Mouse (Mus musculus): ENCODE results near the gene Smim1. TPM values are rescaled to one million over a fixed set of nuclear protein-coding genes. Genes with fewer than 3 reads are reported as not detected.
A peak's percentile ranks its signal among the peaks of the same experiment; 100 is the strongest.

The Smim1 gene
- total and polyA plus RNA-seq, 3 experiments, result 118 to 219 (median 188) TPM

GRCm38 (mm10) chr4:154028066-154028465, 2.0 kb upstream of the Smim1 start:
- TF ChIP-seq JUND (IDR thresholded peaks at IDR 0.05; ENCODE audit: low read depth, low read length), result no peak
- no peak for TF ChIP-seq POLR2AphosphoS2 (IDR thresholded peaks at IDR 0.05; ENCODE audit: low read length)
- no peak for TF ChIP-seq POLR2A (IDR thresholded peaks at IDR 0.05; ENCODE audit: control insufficient read depth in 1 of 2, insufficient read depth in 1 of 2, low read depth in 1 of 2, low read length in 2 of 2, poor library complexity in 1 of 2)
- no peak for TF ChIP-seq ZNF384 (IDR thresholded peaks at IDR 0.05; ENCODE audit: low read depth, low read length)
- TF ChIP-seq TAL1 (IDR thresholded peaks at IDR 0.05; ENCODE audit: low read length), result no peak
- no peak for TF ChIP-seq EP300 (IDR thresholded peaks at IDR 0.05; ENCODE audit: low read depth in 1 of 2, low read length in 2 of 2)
- no peak for TF ChIP-seq BHLHE40 (IDR thresholded peaks at IDR 0.05; ENCODE audit: borderline replicate concordance, low read depth, low read length)
- no peak for TF ChIP-seq MEF2A (IDR thresholded peaks at IDR 0.05; ENCODE audit: extremely low read depth, insufficient replicate concordance, low read depth, low read length, poor library complexity, severe bottlenecking)
- no peak for TF ChIP-seq MAFK (IDR thresholded peaks at IDR 0.05; ENCODE audit: borderline replicate concordance, low read depth, low read length)
- TF ChIP-seq ETS1 (IDR thresholded peaks at IDR 0.05; ENCODE audit: low read depth, low read length), result no peak
- no peak for TF ChIP-seq KAT2A (conservative IDR thresholded peaks at IDR 0.05; ENCODE audit: low read depth, low read length)
- TF ChIP-seq UBTF (IDR thresholded peaks at IDR 0.05; ENCODE audit: borderline replicate concordance, insufficient read depth, low read depth, low read length), result no peak
- no peak for TF ChIP-seq GATA1 (IDR thresholded peaks at IDR 0.05; ENCODE audit: low read depth, low read length)
- TF ChIP-seq TBP (IDR thresholded peaks at IDR 0.05; ENCODE audit: low read depth, low read length), result no peak
- TF ChIP-seq NELFE (IDR thresholded peaks at IDR 0.05; ENCODE audit: low read depth, low read length), result no peak
- no peak for TF ChIP-seq E2F4 (IDR thresholded peaks at IDR 0.05; ENCODE audit: borderline replicate concordance, low read depth, low read length)
- no peak for TF ChIP-seq NRF1 (IDR thresholded peaks at IDR 0.05; ENCODE audit: insufficient read depth, low read depth, low read length, poor library complexity, severe bottlenecking)
- no peaks in the 10 kb centered on the region for H3K27me3 ChIP-seq (ENCODE audit: control insufficient read depth in 1 of 2, insufficient read depth in 2 of 2, low read length in 2 of 2)
- no peak for DNase-seq (ENCODE audit: low read depth, low spot score)
- H3K9me3 ChIP-seq (replicated peaks; ENCODE audit: insufficient read depth, low read length), result no peaks in the 10 kb centered on the region
- H3K79me2 ChIP-seq (ENCODE audit: control insufficient read depth, insufficient read depth, low read length, poor library complexity), result peaks cover 16% of the 10 kb centered on the region
- H3K36me3 ChIP-seq (ENCODE audit: control insufficient read depth in 1 of 2, insufficient read depth in 2 of 2, low read length in 2 of 2), result peaks cover 0 to 6% of the 10 kb centered on the region in 2 experiments; a peak in 2 of 4 replicates
- H3K4me1 ChIP-seq (ENCODE audit: control insufficient read depth in 1 of 2, insufficient read depth in 2 of 2, low read length in 2 of 2), result peaks cover 0 to 7% of the 10 kb centered on the region in 2 experiments; a peak in 3 of 4 replicates
- no peak overlapping the region for H3K4me3 ChIP-seq (ENCODE audit: control insufficient read depth in 1 of 2, insufficient read depth in 1 of 2, low read depth in 2 of 2, low read length in 2 of 2)
- H3K9ac ChIP-seq (ENCODE audit: control insufficient read depth, low read depth, low read length, poor library complexity, severe bottlenecking), result no peak overlapping the region
- H3K27ac ChIP-seq (ENCODE audit: control insufficient read depth, low read depth, low read length), result no peak overlapping the region

GRCm38 (mm10) chr4:154026441-154026761, 371 bp upstream of the Smim1 start:
- TF ChIP-seq ZC3H11A (IDR thresholded peaks at IDR 0.05; ENCODE audit: low read depth, low read length), result no peak
- no peak for TF ChIP-seq ETS1 (IDR thresholded peaks at IDR 0.05; ENCODE audit: low read depth, low read length)
- no peak for TF ChIP-seq BHLHE40 (IDR thresholded peaks at IDR 0.05; ENCODE audit: borderline replicate concordance, low read depth, low read length)
- TF ChIP-seq GABPA (IDR thresholded peaks at IDR 0.05; ENCODE audit: low read depth, low read length), result no peak
- TF ChIP-seq MEF2A (IDR thresholded peaks at IDR 0.05; ENCODE audit: extremely low read depth, insufficient replicate concordance, low read depth, low read length, poor library complexity, severe bottlenecking), result no peak
- no peak for TF ChIP-seq CHD2 (IDR thresholded peaks at IDR 0.05; ENCODE audit: low read length)
- no peak for TF ChIP-seq POLR2AphosphoS2 (IDR thresholded peaks at IDR 0.05; ENCODE audit: low read length)
- no peak for TF ChIP-seq MAFK (IDR thresholded peaks at IDR 0.05; ENCODE audit: borderline replicate concordance, low read depth, low read length)
- no peak for TF ChIP-seq EP300 (IDR thresholded peaks at IDR 0.05; ENCODE audit: low read depth in 1 of 2, low read length in 2 of 2)
- no peak for TF ChIP-seq ZNF384 (IDR thresholded peaks at IDR 0.05; ENCODE audit: low read depth, low read length)
- TF ChIP-seq ZKSCAN1 (IDR thresholded peaks at IDR 0.05; ENCODE audit: low read depth, low read length), result no peak
- TF ChIP-seq MYB (IDR thresholded peaks at IDR 0.05; ENCODE audit: low read depth, low read length), result no peak
- TF ChIP-seq ELF1 (IDR thresholded peaks at IDR 0.05; ENCODE audit: low read depth, low read length), result no peak
- no peak for TF ChIP-seq MAZ (IDR thresholded peaks at IDR 0.05; ENCODE audit: low read depth, low read length)
- no peak for TF ChIP-seq TAL1 (IDR thresholded peaks at IDR 0.05; ENCODE audit: low read length)
- TF ChIP-seq SIN3A (IDR thresholded peaks at IDR 0.05; ENCODE audit: low read length), result no peak
- Histone ChIP-seq H3K9ac (ENCODE audit: control insufficient read depth, low read depth, low read length, poor library complexity, severe bottlenecking) (peak overlapping the region; percentile 77), H3K27ac (ENCODE audit: control insufficient read depth, low read depth, low read length) (peak overlapping the region; percentile 37), H3K9me3 (replicated peaks; ENCODE audit: insufficient read depth, low read length) (no peaks in the 10 kb centered on the region), H3K27me3 (ENCODE audit: control insufficient read depth in 1 of 2, insufficient read depth in 2 of 2, low read length in 2 of 2) (no peaks in the 10 kb centered on the region), H3K4me1 (ENCODE audit: control insufficient read depth in 1 of 2, insufficient read depth in 2 of 2, low read length in 2 of 2) (peaks cover 0 to 13% of the 10 kb centered on the region in 2 experiments; a peak in 3 of 4 replicates), H3K36me3 (ENCODE audit: control insufficient read depth in 1 of 2, insufficient read depth in 2 of 2, low read length in 2 of 2) (peaks cover 0 to 11% of the 10 kb centered on the region in 2 experiments; a peak in 3 of 4 replicates), H3K4me3 (ENCODE audit: control insufficient read depth in 1 of 2, insufficient read depth in 1 of 2, low read depth in 2 of 2, low read length in 2 of 2) (peak overlapping the region; percentile 60 to 79), H3K79me2 (ENCODE audit: control insufficient read depth, insufficient read depth, low read length, poor library complexity) (peaks cover 16% of the 10 kb centered on the region)
- no peak for DNase-seq (ENCODE audit: low read depth, low spot score)
